24 mouse cellular contexts compared by ENCODE assay signal in the genomic region with DNA sequence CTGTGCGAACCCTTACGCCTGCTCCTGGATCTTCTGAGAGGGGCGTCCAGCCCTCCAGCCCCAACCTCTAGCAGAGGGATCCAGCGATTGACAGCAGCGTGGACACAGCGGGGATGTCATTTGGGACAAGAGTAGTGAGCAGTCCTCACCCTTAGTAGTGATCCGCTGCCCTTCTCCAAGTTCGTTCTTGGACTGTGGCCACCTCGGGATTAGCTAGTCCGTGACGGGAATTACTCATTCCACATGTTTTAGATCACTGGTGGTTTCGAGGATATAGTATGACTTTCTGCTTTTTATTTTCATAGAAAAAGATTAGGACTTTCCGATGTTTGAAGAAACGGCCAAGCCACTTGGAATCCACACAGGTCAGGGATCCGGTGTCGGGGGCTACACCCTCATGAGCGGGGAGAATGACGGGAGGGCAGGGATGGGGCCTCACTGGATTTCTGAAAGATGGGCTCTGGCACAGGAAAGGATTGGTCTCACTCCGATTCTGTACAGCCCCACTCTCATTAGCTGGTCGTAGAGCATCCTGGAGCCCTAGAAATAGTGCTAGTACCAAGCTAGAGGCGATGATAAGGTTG. TPM values are rescaled to one million over a fixed set of nuclear protein-coding genes. Genes with fewer than 3 reads are reported as not detected.
DNase-seq lines count a peak whose midpoint lies in the region; ATAC-seq lines count a peak whose summit lies in the region.
"Had no signal": no experiment of that assay in that cellular context is flagged by ENCODE, and none has a peak within 500 bp of the region (broad histone marks: within the 10 kb centered on the region; RNA-seq: fewer than 3 reads in every experiment).

No protein-coding gene starts in this region.

- ATAC-seq in embryonic facial prominence, embryonic 12.5 days (ENCODE audit: insufficient number of reproducible peaks, insufficient read depth, low FRiP score, low TSS enrichment): peak; percentile 60
- ATAC-seq in stomach, embryonic 14.5 days (ENCODE audit: insufficient number of reproducible peaks, insufficient read depth, low FRiP score, low read depth): 0 out of 2 replicates have a peak, but pooled peaks have one; percentile 14
- ATAC-seq in cerebellum, adult (ENCODE audit: insufficient number of reproducible peaks, low FRiP score, low TSS enrichment): no peak
- ATAC-seq: CD4-positive, CD25-positive, alpha-beta regulatory T cell, adult 4 months; liver, postnatal 0 days; lung, postnatal 0 days had no signal

- DNase-seq in embryonic facial prominence, embryonic 10.5 days (ENCODE audit: low spot score): no peak
- DNase-seq in urinary bladder, postnatal 14 days (ENCODE audit: low spot score): peak; percentile 58
- no peak for DNase-seq in urinary bladder, adult 2 months (ENCODE audit: low spot score)
- DNase-seq in adrenal gland, postnatal 25 days: no peak
- DNase-seq: adrenal gland, adult 8-10 months; cerebellum, adult 8-10 months; cerebellum, postnatal 36 days; embryo, embryonic 11 days; gastrocnemius, postnatal 25 days; heart, adult 2 months; heart, postnatal 14 days; kidney, adult 18-20 months; layer of hippocampus, adult 9-11 months; liver, postnatal 0 days had no signal

- no peak overlapping the region for H3K9ac ChIP-seq in embryonic facial prominence, embryonic 12.5 days
- H3K9ac ChIP-seq in stomach, embryonic 14.5 days (replicated peaks; ENCODE audit: low read depth, low read length): no peak overlapping the region
- H3K9ac ChIP-seq: heart, embryonic 13.5 days; liver, postnatal 0 days had no signal

- H3K4me1 ChIP-seq in embryonic facial prominence, embryonic 12.5 days: no peaks in the 10 kb centered on the region
- H3K4me1 ChIP-seq in embryonic facial prominence, embryonic 10.5 days: no peaks in the 10 kb centered on the region
- H3K4me1 ChIP-seq in stomach, embryonic 14.5 days (ENCODE audit: control insufficient read depth, insufficient read depth, low read length): 0 out of 2 replicates have a peak, but pooled peaks cover 4% of the 10 kb centered on the region
- H3K4me1 ChIP-seq: heart, embryonic 13.5 days had no signal

- 65% methylated on average over 21 of the region's 21 CpGs for WGBS in embryonic facial prominence, embryonic 12.5 days
- 86% methylated on average over 21 of the region's 21 CpGs for WGBS in embryonic facial prominence, embryonic 10.5 days
- WGBS in stomach, embryonic 14.5 days: 66% methylated on average over 21 of the region's 21 CpGs

- H3K36me3 ChIP-seq in embryonic facial prominence, embryonic 12.5 days: no peaks in the 10 kb centered on the region
- H3K36me3 ChIP-seq in embryonic facial prominence, embryonic 10.5 days (replicated peaks): no peaks in the 10 kb centered on the region
- H3K36me3 ChIP-seq in stomach, embryonic 14.5 days (ENCODE audit: control insufficient read depth, insufficient read depth, low read length): no peaks in the 10 kb centered on the region
- H3K36me3 ChIP-seq: heart, embryonic 13.5 days had no signal

- H3K4me3 ChIP-seq in embryonic facial prominence, embryonic 12.5 days: no peak overlapping the region
- no peak overlapping the region for H3K4me3 ChIP-seq in embryonic facial prominence, embryonic 10.5 days
- no peak overlapping the region for H3K4me3 ChIP-seq in stomach, embryonic 14.5 days (ENCODE audit: low read depth, low read length)
- H3K4me3 ChIP-seq: heart, adult 2 months; heart, embryonic 13.5 days; left cerebral cortex, adult 2 months had no signal

- H3K4me2 ChIP-seq in embryonic facial prominence, embryonic 12.5 days (replicated peaks): no peak overlapping the region
- no peak overlapping the region for H3K4me2 ChIP-seq in stomach, embryonic 14.5 days (replicated peaks; ENCODE audit: low read depth, low read length)
- H3K4me2 ChIP-seq: heart, embryonic 13.5 days; liver, embryonic 11.5 days; midbrain, embryonic 11.5 days had no signal

- H3K27me3 ChIP-seq in embryonic facial prominence, embryonic 12.5 days: no peaks in the 10 kb centered on the region
- H3K27me3 ChIP-seq in embryonic facial prominence, embryonic 10.5 days (replicated peaks; ENCODE audit: low read depth, poor library complexity, severe bottlenecking): no peaks in the 10 kb centered on the region
- no peaks in the 10 kb centered on the region for H3K27me3 ChIP-seq in stomach, embryonic 14.5 days (ENCODE audit: control insufficient read depth, insufficient read depth, low read length)
- H3K27me3 ChIP-seq: heart, embryonic 13.5 days had no signal

- H3K27ac ChIP-seq in embryonic facial prominence, embryonic 12.5 days: 0 out of 2 replicates have a peak overlapping the region, but pooled peaks have one; percentile 43
- H3K27ac ChIP-seq in embryonic facial prominence, embryonic 10.5 days (replicated peaks): no peak overlapping the region
- H3K27ac ChIP-seq in stomach, embryonic 14.5 days (ENCODE audit: low read length): no peak overlapping the region
- H3K27ac ChIP-seq: heart, adult 2 months; heart, embryonic 13.5 days; kidney, postnatal 0 days; left cerebral cortex, adult 2 months had no signal

- H3K9me3 ChIP-seq in embryonic facial prominence, embryonic 12.5 days: no peaks in the 10 kb centered on the region
- H3K9me3 ChIP-seq in embryonic facial prominence, embryonic 10.5 days: no peaks in the 10 kb centered on the region
- H3K9me3 ChIP-seq in stomach, embryonic 14.5 days (ENCODE audit: control insufficient read depth, low read depth, low read length): no peaks in the 10 kb centered on the region
- H3K9me3 ChIP-seq: heart, embryonic 13.5 days had no signal

RNA-seq across cellular contexts. Expression of gene Ptprf, which starts 15.0 kb away (rescaled TPM):
- 90.7 and 98.6 TPM in 2 replicates for polyA plus RNA-seq in embryonic facial prominence, embryonic 12.5 days (2016; fragmentation: Nextera tagmentation; extraction: Ambion mirVana)
- 88.2 and 95.5 TPM in 2 replicates for polyA plus RNA-seq in embryonic facial prominence, embryonic 10.5 days (2016; fragmentation: Nextera tagmentation; extraction: Ambion mirVana)
- 67.7 and 98.4 TPM in 2 replicates for polyA plus RNA-seq in urinary bladder, adult 2 months (2012; rRNA removed)
- 79.8 and 84.0 TPM in 2 replicates for polyA plus RNA-seq in stomach, embryonic 14.5 days (2014; fragmentation: Nextera tagmentation; extraction: Ambion mirVana)
- total RNA-seq in adrenal gland, postnatal 25 days (2021): 55.0 and 60.3 TPM in 2 replicates
